Mouse (Mus musculus): Measurements from ENCODE around the gene Ppm1n.

DNA sequence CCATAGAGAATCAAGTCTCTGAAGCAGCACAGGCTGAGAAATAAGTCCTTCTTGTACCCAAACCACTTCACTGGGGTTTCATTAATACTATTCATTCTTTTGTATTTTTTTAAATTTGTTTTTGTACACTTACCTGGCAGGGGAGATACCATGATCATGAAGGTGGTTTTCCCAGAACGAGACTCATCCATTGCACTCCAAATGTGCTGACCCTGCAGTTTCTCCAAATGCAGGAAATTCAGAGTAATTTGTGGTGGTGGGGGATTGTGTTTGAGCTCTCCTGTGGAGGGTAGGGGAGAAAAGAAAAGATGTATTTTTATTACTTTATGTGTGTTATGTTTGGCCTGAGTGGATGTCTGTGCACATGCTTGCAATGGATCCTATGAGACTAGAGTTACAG, 37.9 kb downstream of the Ppm1n start:
- TF ChIP-seq CTCF (IDR thresholded peaks at IDR 0.05; ENCODE audit: low read depth) (no peak), EP300 (optimal IDR thresholded peaks at IDR 0.05) (no peak)

All from stomach, postnatal 0 days (tissue).